Mouse (Mus musculus) embryonic stem cell, embryonic (primary cell): ENCODE results near the gene Ak5.
"Not testable (repeated sequence)": the region's sequence is repeated elsewhere in the genome, so short reads cannot be mapped to it uniquely, and the experiment has no call there.

Source experiments
- CTCF ChIA-PET, 4 experiments: fragments of 300-600 bp in 2 of 4; fragments of 350-600 bp in 2 of 4; sonication (Branson Sonifier 250); formaldehyde crosslinking; loops; one replicate each; lab custom pipeline; 2022; ENCODE audit warnings: inconsistent platforms in 2 of 4; lab: Charles Lee
- POLR2A ChIA-PET, 4 experiments: fragments of 300-600 bp in 2 of 4; fragments of 350-600 bp in 2 of 4; sonication (Branson Sonifier 250); formaldehyde crosslinking; loops; one replicate each; lab custom pipeline; 2022; ENCODE audit warnings: antibody characterized with exemption in 4 of 4, inconsistent platforms in 1 of 4; lab: Charles Lee

Ak5 gene

GRCm38 (mm10) chr3:152667356-152668211, 576 bp downstream of the Ak5 start:
- CTCF ChIA-PET: interaction anchor here in 2 of 4 experiments (0.7 to 0.9 kb wide), 3 partner anchors 9 to 193 kb away, joined by 3 to 4 read pairs (median 3); no protein-coding TSS in a partner anchor
- POLR2A ChIA-PET: interaction anchor here (0.6 to 1.8 kb wide), 14 partner anchors 10 to 1279 kb away, joined by 3 to 6 read pairs (median 4); no protein-coding TSS in a partner anchor

DNA sequence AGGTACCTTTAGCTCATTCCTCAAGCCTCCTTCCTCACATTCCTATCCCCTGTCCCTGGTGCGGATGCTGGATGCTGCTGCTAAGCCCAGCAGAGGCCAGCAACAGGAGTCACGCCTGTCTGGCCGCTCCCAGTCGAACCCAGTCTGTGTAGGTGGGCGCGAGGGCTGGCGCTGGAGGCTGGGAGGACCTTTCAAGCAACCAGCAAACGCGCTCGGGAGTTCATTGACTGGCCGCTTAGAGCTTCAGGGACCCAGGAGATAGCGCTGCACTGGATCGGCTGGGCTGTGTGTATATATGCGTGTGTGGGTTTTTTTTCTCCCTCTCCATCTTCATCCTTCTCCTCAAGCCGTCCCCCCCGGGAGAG, 1.2 kb downstream of the Ak5 start:
- ChIA-PET CTCF (interaction anchor here in 2 of 4 experiments (0.5 to 0.9 kb wide), 2 partner anchors 192 to 290 kb away, joined by 3 to 4 read pairs; no protein-coding TSS in a partner anchor), POLR2A (interaction anchor here in 3 of 4 experiments (0.6 to 1.8 kb wide), 12 partner anchors 8 to 270 kb away, joined by 3 to 6 read pairs (median 4); no protein-coding TSS in a partner anchor)

- CTCF ChIA-PET: interaction anchor here (0.6 to 1.2 kb wide), 6 partner anchors 9 to 244 kb away, joined by 3 to 6 read pairs (median 3); partner anchors contain the start of gene Ak5 (in 1 of the 4)
- POLR2A ChIA-PET: interaction anchor here in 1 of 4 experiments (0.6 kb wide), 1 partner anchor 102 kb away, joined by 5 read pairs; no protein-coding TSS in a partner anchor
Measured at GRCm38 (mm10) chr3:152658592-152658991, 9.6 kb downstream of the Ak5 start.

GRCm38 (mm10) chr3:152651991-152652390, 16.2 kb downstream of the Ak5 start:
- ChIA-PET CTCF (no interaction called here), POLR2A (interaction anchor here in 1 of 4 experiments (1.2 kb wide), 1 partner anchor 51 kb away, joined by 3 read pairs; no protein-coding TSS in a partner anchor)

- POLR2A ChIA-PET: no interaction called here
- CTCF ChIA-PET: no interaction called here
Measured at GRCm38 (mm10) chr3:152644610-152645009, 23.6 kb downstream of the Ak5 start.

DNA sequence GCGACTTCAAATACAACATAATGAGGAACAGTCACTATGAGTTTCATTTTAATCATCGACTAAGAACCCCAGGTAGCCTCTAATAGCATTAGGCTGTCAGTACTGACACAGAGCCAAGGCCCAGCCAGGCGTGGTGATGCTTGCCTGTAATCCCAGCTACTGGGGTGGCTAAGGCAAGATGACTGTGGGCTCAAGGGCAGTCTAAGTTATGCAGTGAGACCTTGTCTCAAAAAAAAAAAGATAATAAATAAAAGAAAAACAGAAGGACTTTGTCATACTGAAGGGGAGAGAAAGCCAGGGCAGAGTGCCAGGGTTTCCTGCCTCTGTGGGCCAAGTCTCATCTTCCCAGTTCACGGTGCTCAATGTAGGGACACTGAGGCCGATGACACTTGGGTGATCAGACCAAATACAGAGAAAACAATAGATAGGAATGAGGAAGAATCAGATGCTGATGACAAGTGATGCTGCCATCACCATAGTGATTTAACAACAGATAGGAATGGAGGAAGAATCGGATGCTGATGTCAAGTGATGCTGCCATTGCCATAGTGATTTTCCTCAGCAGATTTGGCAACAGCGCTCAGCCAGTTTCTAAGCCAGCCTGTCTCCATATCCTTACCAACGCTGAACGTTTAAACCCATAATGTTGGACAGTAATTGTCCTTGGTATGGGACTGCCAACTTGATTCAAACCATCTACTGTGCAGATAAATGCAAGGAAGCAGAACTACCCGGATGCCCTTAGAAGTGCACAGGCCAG, 42.9 kb downstream of the Ak5 start:
- CTCF ChIA-PET: interaction anchor here in 1 of 4 experiments (0.6 kb wide), 2 partner anchors 151 to 1894 kb away, joined by 3 read pairs; no protein-coding TSS in a partner anchor
- POLR2A ChIA-PET: interaction anchor here in 1 of 4 experiments (0.7 kb wide), 1 partner anchor 640 kb away, joined by 6 read pairs; no protein-coding TSS in a partner anchor

DNA sequence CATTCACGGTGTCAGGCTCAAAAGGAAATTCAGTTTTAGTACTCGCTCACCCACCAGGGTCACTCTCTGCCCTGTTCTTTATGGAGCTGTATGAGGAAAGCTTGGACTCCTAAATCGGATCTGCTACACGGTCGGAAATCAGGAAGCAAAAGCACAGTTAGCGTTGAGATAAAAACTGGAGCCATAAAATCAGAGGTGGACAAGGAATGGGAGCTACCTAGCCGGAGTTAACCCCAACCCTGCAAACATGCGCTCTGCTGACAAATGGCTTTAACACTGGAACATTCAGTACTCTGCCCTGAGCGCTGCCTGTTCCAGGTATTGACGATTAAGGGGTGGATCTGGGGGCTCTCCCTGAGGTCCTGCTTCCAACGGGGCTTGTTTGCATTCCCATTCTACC, 47.6 kb downstream of the Ak5 start:
- CTCF ChIA-PET: no interaction called here

DNA sequence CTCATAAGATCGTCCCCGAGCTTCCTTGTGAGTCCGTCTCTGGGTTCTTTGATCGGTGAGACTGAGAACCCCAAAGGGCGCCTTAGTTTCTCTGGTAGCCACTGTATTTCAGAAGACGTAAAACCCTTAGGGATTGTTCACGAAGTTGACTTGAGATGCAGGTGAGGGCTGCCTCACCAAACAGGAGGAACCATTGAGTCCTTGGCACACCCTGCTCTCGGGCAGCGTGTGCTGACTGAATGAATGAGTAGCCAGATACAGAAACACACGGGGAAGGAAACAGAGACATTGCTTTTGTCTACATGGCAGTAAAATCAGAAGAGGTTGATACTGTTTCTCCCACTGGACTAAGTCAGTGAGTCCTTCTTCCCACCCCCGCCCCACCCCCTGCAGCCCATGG, 48.1 kb downstream of the Ak5 start:
- ChIA-PET CTCF (no interaction called here), POLR2A (no interaction called here)

More for the DNA sequence above, 47.6 kb downstream of the Ak5 start:
- POLR2A ChIA-PET: no interaction called here

DNA sequence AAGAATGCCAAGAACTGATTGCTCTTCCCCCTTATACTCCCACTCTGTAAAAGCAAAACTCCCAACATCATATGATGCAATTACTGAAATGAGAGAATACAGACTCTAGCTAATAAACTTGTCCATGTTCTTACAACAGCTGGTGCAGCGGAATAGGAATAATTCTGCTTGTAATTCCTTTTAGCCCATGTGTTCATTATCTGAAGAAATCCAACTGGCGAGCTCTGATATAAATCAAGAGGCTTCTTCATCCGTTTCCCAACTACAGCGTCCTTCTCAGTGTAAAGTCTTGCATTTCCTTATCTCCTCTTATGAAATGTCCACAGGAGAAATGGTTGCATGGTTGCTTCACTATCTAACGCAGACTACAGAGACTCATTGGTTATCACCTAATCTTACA, 59.1 kb downstream of the Ak5 start:
- POLR2A ChIA-PET: no interaction called here
- CTCF ChIA-PET: no interaction called here

DNA sequence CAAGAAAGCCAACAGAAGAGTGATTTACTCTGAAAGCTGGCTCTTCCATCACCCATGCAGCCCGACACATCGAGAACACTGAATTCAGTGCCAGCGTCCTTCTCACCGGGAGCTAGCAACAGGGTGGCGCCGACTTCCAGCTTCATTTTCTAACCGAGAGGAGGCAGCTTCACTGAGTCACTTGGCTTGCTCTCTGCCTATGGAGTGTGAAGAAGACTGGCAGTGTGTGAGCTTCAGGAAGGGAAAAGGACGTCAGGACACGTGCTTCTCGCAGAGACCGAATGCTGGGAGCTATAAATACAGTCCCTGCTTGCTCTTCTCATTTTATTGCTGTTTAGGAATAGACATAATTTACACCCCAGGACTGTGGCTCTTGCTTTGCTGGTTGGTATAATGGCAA, 62.3 kb downstream of the Ak5 start:
- ChIA-PET POLR2A (interaction anchor here in 1 of 4 experiments (0.7 kb wide), 1 partner anchor 168 kb away, joined by 3 read pairs; no protein-coding TSS in a partner anchor), CTCF (interaction anchor here in 1 of 4 experiments (0.7 kb wide), 1 partner anchor 1526 kb away, joined by 3 read pairs; no protein-coding TSS in a partner anchor)

- CTCF ChIA-PET: no interaction called here
- POLR2A ChIA-PET: no interaction called here
Measured at GRCm38 (mm10) chr3:152599679-152600078, 68.5 kb downstream of the Ak5 start.

GRCm38 (mm10) chr3:152596406-152597050, 71.6 kb downstream of the Ak5 start:
- CTCF ChIA-PET: interaction anchor here in 1 of 4 experiments (0.5 to 0.6 kb wide), 2 partner anchors 187 to 302 kb away, joined by 3 read pairs; no protein-coding TSS in a partner anchor
- POLR2A ChIA-PET: interaction anchor here in 1 of 4 experiments (0.6 kb wide), 1 partner anchor 43 kb away, joined by 4 read pairs; no protein-coding TSS in a partner anchor

DNA sequence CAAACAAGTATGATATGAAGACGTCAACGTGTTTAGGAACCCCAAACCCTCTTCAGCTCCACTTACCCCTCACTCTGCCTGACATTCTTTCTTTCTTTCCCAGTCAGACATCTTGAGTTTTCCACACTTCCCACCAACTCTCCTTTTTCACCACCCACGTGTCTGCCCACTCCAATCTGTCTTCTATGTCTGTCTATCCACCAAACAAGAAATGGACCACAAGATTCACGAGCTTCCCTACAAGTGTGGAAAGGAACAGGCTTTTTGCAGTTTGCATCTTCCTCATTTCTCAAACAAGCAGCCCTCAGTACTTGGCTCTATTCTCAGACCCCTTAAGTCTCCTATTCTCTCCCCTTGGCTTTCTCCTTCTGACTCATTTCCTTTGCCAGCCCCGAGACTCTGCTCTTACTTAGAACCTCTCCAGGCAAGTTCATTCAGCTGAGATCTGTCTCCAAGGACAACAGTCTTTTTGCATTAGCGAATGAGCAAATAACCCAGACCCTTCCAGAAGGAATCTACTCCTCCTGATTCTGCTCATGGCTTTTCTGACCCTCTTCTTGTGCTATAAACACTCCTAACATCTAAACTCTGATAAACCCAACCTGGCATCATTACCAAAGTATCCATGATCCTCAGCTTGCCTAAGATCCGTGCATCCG, 75.3 kb downstream of the Ak5 start:
- ChIA-PET POLR2A (interaction anchor here in 1 of 4 experiments (1.4 kb wide), 1 partner anchor 25 kb away, joined by 3 read pairs; no protein-coding TSS in a partner anchor), CTCF (no interaction called here)

DNA sequence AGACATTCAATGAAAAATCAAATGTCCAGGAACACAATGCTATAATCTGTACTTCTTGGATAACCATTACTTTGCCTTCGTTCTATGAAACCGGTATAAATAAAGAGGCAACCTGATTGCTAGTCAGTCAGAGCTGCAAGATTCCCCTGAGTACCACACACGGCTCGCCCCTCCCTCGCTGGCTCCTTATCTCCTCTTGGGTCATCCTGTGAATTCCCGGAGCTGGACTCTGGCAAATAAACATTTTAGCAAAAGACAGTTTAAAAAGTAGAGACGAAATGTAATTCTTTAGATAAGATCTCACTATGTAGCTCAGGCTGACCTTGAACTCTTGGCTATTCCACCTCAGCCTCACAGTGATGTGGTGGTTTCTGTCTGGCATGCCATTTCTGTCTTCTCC, 77.7 kb downstream of the Ak5 start:
- CTCF ChIA-PET: no interaction called here
- POLR2A ChIA-PET: no interaction called here

DNA sequence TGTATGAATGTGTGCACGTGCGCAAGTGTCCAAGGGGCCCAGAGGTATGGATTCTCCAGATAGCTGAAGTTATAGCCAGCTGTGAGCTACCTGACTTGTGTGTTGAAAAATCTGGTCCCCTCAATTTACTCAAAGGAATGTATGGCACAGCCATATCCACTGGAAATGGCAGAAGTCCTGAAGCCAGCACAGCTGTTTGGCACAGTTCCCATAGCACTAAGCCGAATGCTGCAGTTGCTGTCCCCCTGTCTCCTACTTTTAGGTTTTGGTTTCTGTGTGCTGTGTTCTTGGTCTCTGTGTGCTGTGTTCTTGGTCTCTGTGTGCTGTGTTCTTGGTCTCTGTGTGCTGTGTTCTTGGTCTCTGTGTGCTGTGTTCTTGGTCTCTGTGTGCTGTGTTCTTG, 79.1 kb downstream of the Ak5 start:
- CTCF ChIA-PET, POLR2A ChIA-PET: not testable (repeated sequence)

- ChIA-PET POLR2A (interaction anchor here in 2 of 4 experiments (0.7 to 1.0 kb wide), 2 partner anchors 9 to 254 kb away, joined by 3 read pairs; no protein-coding TSS in a partner anchor), CTCF (interaction anchor here in 3 of 4 experiments (0.6 to 1.3 kb wide), 4 partner anchors 111 to 476 kb away, joined by 3 to 5 read pairs (median 3); no protein-coding TSS in a partner anchor)
Measured at GRCm38 (mm10) chr3:152587007-152587406, 81.2 kb downstream of the Ak5 start.

DNA sequence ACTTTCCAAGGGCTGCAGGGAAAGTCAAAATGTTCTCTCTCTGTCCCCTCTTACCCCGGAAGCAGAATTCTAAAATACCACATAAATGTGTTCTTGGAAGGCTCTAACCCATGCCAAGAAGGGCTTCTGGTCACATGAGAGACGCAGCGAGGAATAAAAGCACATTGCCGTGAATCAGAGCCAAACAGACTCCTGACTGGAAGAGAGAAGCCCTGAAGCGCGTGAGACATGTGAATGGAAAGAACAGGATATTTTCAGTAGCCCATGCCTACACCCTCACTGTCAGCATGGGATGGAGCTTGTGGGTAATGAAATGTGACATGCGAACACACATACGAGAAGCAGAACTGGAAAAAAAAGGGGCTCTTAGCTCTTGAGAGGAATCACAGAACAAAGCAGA, 82.0 kb downstream of the Ak5 start:
- POLR2A ChIA-PET: no interaction called here
- CTCF ChIA-PET: interaction anchor here in 1 of 4 experiments (1.3 kb wide), 1 partner anchor 475 kb away, joined by 5 read pairs; no protein-coding TSS in a partner anchor

GRCm38 (mm10) chr3:152585581-152585980, 82.6 kb downstream of the Ak5 start:
- POLR2A ChIA-PET: no interaction called here

More at GRCm38 (mm10) chr3:152585581-152585980, 82.6 kb downstream of the Ak5 start:
- CTCF ChIA-PET: no interaction called here
